ENCODE assay signal across 8 mouse cellular contexts in the genomic region with DNA sequence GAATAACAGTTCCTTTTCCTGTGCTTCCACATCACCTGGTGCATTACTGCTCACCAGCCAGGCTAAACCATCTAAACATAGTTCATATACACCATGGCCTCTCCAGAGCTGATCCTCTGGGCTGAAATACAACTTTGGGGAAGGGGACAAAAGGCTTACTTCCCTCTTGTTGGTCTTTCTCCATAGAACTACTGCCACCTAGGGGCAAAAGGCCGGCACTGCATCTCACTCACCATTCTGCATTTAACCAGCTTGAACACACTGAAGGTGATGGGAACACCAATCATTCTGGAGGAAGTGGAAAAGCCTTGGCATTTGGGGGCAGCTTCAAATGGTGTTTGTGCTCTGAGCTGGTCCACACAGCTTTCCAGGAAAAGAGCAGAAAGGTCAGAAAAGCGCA. TPM values are rescaled to one million over a fixed set of nuclear protein-coding genes. Genes with fewer than 3 reads are reported as not detected.
DNase-seq lines count a peak whose midpoint lies in the region; ATAC-seq lines count a peak whose summit lies in the region.

No protein-coding gene starts in this region.

- no peaks in the 10 kb centered on the region for H3K9me3 ChIP-seq in forebrain, embryonic 14.5 days (replicated peaks; ENCODE audit: control insufficient read depth, low read length)
- H3K9me3 ChIP-seq in hindbrain, embryonic 10.5 days = no peaks in the 10 kb centered on the region

- WGBS in forebrain, embryonic 14.5 days = 29% methylated on average over 2 of the region's 2 CpGs
- whole genome bisulfite sequencing in hindbrain, embryonic 10.5 days = 38% methylated on average over 2 of the region's 2 CpGs

- peaks cover 32% of the 10 kb centered on the region for H3K36me3 ChIP-seq in forebrain, embryonic 14.5 days (ENCODE audit: control insufficient read depth, insufficient read depth, low read length)
- H3K36me3 ChIP-seq in hindbrain, embryonic 10.5 days = peaks cover 59% of the 10 kb centered on the region

- no peaks in the 10 kb centered on the region for H3K27me3 ChIP-seq in forebrain, embryonic 14.5 days (replicated peaks; ENCODE audit: control insufficient read depth, insufficient read depth, low read length)
- no peaks in the 10 kb centered on the region for H3K27me3 ChIP-seq in hindbrain, embryonic 10.5 days (ENCODE audit: insufficient read depth, poor library complexity, severe bottlenecking)

- no peak overlapping the region for H3K27ac ChIP-seq in forebrain, embryonic 14.5 days (ENCODE audit: low read depth, low read length)
- H3K27ac ChIP-seq in hindbrain, embryonic 10.5 days = no peak overlapping the region

- ATAC-seq in forebrain, embryonic 14.5 days = no peak
- peak; percentile 56 for ATAC-seq in megakaryocyte, adult 5-6 weeks (ENCODE audit: poor library complexity, severe bottlenecking)
- no peak for ATAC-seq in megakaryocyte-erythroid progenitor cell, adult 5-6 weeks (replicated peaks; ENCODE audit: low FRiP score, low TSS enrichment, poor library complexity, severe bottlenecking)

- peaks cover 15% of the 10 kb centered on the region for H3K4me1 ChIP-seq in forebrain, embryonic 14.5 days (ENCODE audit: control insufficient read depth, insufficient read depth, low read length)
- H3K4me1 ChIP-seq in hindbrain, embryonic 10.5 days (replicated peaks) = peaks cover 25% of the 10 kb centered on the region

- H3K4me2 ChIP-seq in forebrain, embryonic 14.5 days (ENCODE audit: low read length) = no peak overlapping the region

- no peak overlapping the region for H3K9ac ChIP-seq in forebrain, embryonic 14.5 days (ENCODE audit: low read length)

- H3K4me3 ChIP-seq in forebrain, embryonic 14.5 days (ENCODE audit: low read depth, low read length) = no peak overlapping the region
- H3K4me3 ChIP-seq in hindbrain, embryonic 10.5 days = peak overlapping the region; percentile 97; the same call in 1 of the 2 replicates

- peak; percentile 68 for DNase-seq in Muller cell, postnatal 12 days (ENCODE audit: inconsistent ontology term)
- peak; percentile 89 for DNase-seq in c-Kit-positive CD71-negative TER-119-negative erythroid progenitor cells, embryonic 14.5 days (ENCODE audit: low read depth)
- DNase-seq in forebrain, embryonic 14.5 days (ENCODE audit: low spot score) = peak; percentile 91
- peak; percentile 88 for DNase-seq in hindbrain, embryonic 10.5 days (ENCODE audit: low spot score)
- DNase-seq in layer of hippocampus, postnatal 36 days = peak; percentile 77 to 79
- peak; percentile 84 for DNase-seq in right cerebral cortex, postnatal 4 days

RNA-seq across cellular contexts. Expression of a gene that starts 2.5 kb away (rescaled TPM):
- 12.2 and 16.3 TPM in 2 replicates for polyA plus RNA-seq in forebrain, embryonic 14.5 days (2014; fragmentation: Nextera tagmentation; extraction: Ambion mirVana)
- 22.6 and 24.0 TPM in 2 replicates for polyA plus RNA-seq in hindbrain, embryonic 10.5 days (2016; fragmentation: Nextera tagmentation; extraction: Ambion mirVana)
- 10 to 100 TPM; 22.7 to 28.4 TPM for total RNA-seq in layer of hippocampus, postnatal 36 days (2021)
- 14.0 and 18.8 TPM in 2 replicates for total RNA-seq in megakaryocyte, adult 5-6 weeks (2015)
- total RNA-seq in megakaryocyte, adult 5-6 weeks (2017) = 8.9 and 9.5 TPM in 2 replicates
- total RNA-seq in megakaryocyte-erythroid progenitor cell, adult 5-6 weeks (2014; fragmentation: Nextera tagmentation) = 20.6 and 28.7 TPM in 2 replicates
- total RNA-seq in megakaryocyte-erythroid progenitor cell, adult 5-6 weeks (2017) = 16.7 and 17.1 TPM in 2 replicates

RNA-seq across cellular contexts. Expression of a gene that starts 2.7 kb away (rescaled TPM):
- 134 and 153 TPM in 2 replicates for polyA plus RNA-seq in forebrain, embryonic 14.5 days (2014; fragmentation: Nextera tagmentation; extraction: Ambion mirVana)
- polyA plus RNA-seq in hindbrain, embryonic 10.5 days (2016; fragmentation: Nextera tagmentation; extraction: Ambion mirVana) = 306 and 336 TPM in 2 replicates
- 10 to 100 TPM; 78.4 to 83.0 TPM for total RNA-seq in layer of hippocampus, postnatal 36 days (2021)
- 86.6 and 92.7 TPM in 2 replicates for total RNA-seq in megakaryocyte, adult 5-6 weeks (2015)
- total RNA-seq in megakaryocyte, adult 5-6 weeks (2017) = 46.0 and 59.2 TPM in 2 replicates
- total RNA-seq in megakaryocyte-erythroid progenitor cell, adult 5-6 weeks (2014; fragmentation: Nextera tagmentation) = 128 and 161 TPM in 2 replicates
- total RNA-seq in megakaryocyte-erythroid progenitor cell, adult 5-6 weeks (2017) = 87.6 and 121 TPM in 2 replicates

RNA-seq across cellular contexts. Expression of a gene that starts 46.8 kb away (rescaled TPM):
- 49.9 and 51.3 TPM in 2 replicates for polyA plus RNA-seq in forebrain, embryonic 14.5 days (2014; fragmentation: Nextera tagmentation; extraction: Ambion mirVana)
- polyA plus RNA-seq in hindbrain, embryonic 10.5 days (2016; fragmentation: Nextera tagmentation; extraction: Ambion mirVana) = 60.6 and 67.2 TPM in 2 replicates
- 10 to 100 TPM; 62.6 to 72.6 TPM for total RNA-seq in layer of hippocampus, postnatal 36 days (2021)
- total RNA-seq in megakaryocyte, adult 5-6 weeks (2015) = 42.1 and 45.2 TPM in 2 replicates
- total RNA-seq in megakaryocyte, adult 5-6 weeks (2017) = 60.3 and 68.0 TPM in 2 replicates
- total RNA-seq in megakaryocyte-erythroid progenitor cell, adult 5-6 weeks (2014; fragmentation: Nextera tagmentation) = 72.7 and 139 TPM in 2 replicates
- total RNA-seq in megakaryocyte-erythroid progenitor cell, adult 5-6 weeks (2017) = 155 and 191 TPM in 2 replicates
